Mouse (Mus musculus) stomach, postnatal 0 days (tissue): ENCODE measurements around the gene Akr1b7.

Experiments
- CTCF ChIP-seq: IDR thresholded peaks from 2 replicates; pipeline ENCODE4 v1.5.1; 2016; ENCODE audit warnings: antibody characterized with exemption, low read depth, mild to moderate bottlenecking, moderate library complexity
- EP300 ChIP-seq: optimal IDR thresholded peaks from 2 replicates; pipeline ENCODE3; 2016; ENCODE audit warnings: antibody characterized with exemption

- TF ChIP-seq CTCF (no peak), EP300 (no peak)
These were observed 4.4 kb downstream of the Akr1b7 start for GRCm38 (mm10) chr6:34416521-34416920.
